Mouse (Mus musculus) CH12.LX (cell line): ENCODE data around the gene Bcl2l15. TPM values are rescaled to one million over a fixed set of nuclear protein-coding genes. Genes with fewer than 3 reads are reported as not detected.
A peak's percentile ranks its signal among the peaks of the same experiment; 100 is the strongest.

ENCODE experiments used
- DNase-seq: peaks from one replicate; pipeline ENCODE4 v3.0.0-alpha.2; 2013; ENCODE audit errors: extremely low read depth
- H3K27ac ChIP-seq: 2 replicates; pipeline ENCODE4 v1.5.1; 2012; ENCODE audit warnings: low read depth, mild to moderate bottlenecking, control low read depth, moderate library complexity; ENCODE audit not compliant: insufficient read depth
- H3K27me3 ChIP-seq: replicated peaks from 2 replicates; pipeline ENCODE3; 2012; ENCODE audit warnings: inconsistent platforms
- H3K36me3 ChIP-seq, 2 experiments: replicated peaks in 1 of 2; 2 replicates each; pipeline versions ENCODE3 to v1.6.1; 2012; ENCODE audit warnings: inconsistent platforms in 1 of 2, low read length in 1 of 2, mild to moderate bottlenecking in 1 of 2, mixed read lengths in 1 of 2, moderate library complexity in 1 of 2; ENCODE audit not compliant: control insufficient read depth in 1 of 2, insufficient read depth in 1 of 2
- H3K4me1 ChIP-seq, 2 experiments: 2 replicates each; pipeline ENCODE4 v1.6.1; 2012; ENCODE audit warnings: inconsistent platforms in 1 of 2, moderate library complexity in 1 of 2; ENCODE audit not compliant: insufficient read depth in 2 of 2, control insufficient read depth in 1 of 2
- H3K4me2 ChIP-seq: 2 replicates; pipeline ENCODE4 v1.6.1; 2012; ENCODE audit warnings: low read depth, mild to moderate bottlenecking, control low read depth; ENCODE audit not compliant: poor library complexity, insufficient read depth, severe bottlenecking
- H3K4me3 ChIP-seq, 3 experiments: fragments of 150-350 bp in 1 of 3; sonication (generic) in 1 of 3; replicated peaks in 1 of 3; 2 replicates each; pipeline versions ENCODE3 to v1.5.1; 2011 to 2012; ENCODE audit warnings: low read depth in 2 of 3, low read length in 2 of 3, mild to moderate bottlenecking in 2 of 3, moderate library complexity in 2 of 3, control low read depth in 1 of 3, improper control_type of control experiment in 1 of 3, inconsistent platforms in 1 of 3, mixed read lengths in 1 of 3; ENCODE audit not compliant: poor library complexity in 1 of 3
- H3K79me2 ChIP-seq: replicated peaks from 2 replicates; pipeline ENCODE4 v1.6.1; 2012; ENCODE audit warnings: mild to moderate bottlenecking, moderate library complexity; ENCODE audit not compliant: control insufficient read depth, poor library complexity, insufficient read depth, severe bottlenecking; ENCODE audit errors: extremely low read depth
- H3K9ac ChIP-seq: 2 replicates; pipeline ENCODE4 v1.6.1; 2012; ENCODE audit warnings: low read depth, mild to moderate bottlenecking, control low read depth, moderate library complexity; ENCODE audit not compliant: insufficient read depth
- H3K9me3 ChIP-seq: replicated peaks from 2 replicates; pipeline ENCODE3; 2012; ENCODE audit warnings: low read length, inconsistent platforms, mixed read lengths
- BHLHE40 ChIP-seq: IDR thresholded peaks from 2 replicates; pipeline ENCODE4 v1.6.1; 2011; ENCODE audit warnings: mild to moderate bottlenecking, low read depth, low read length, improper control_type of control experiment
- ETS1 ChIP-seq: conservative IDR thresholded peaks from 2 replicates; pipeline ENCODE4 v1.6.1; 2012; ENCODE audit warnings: low read depth, mild to moderate bottlenecking, inconsistent platforms, low read length, improper control_type of control experiment, moderate library complexity
- GABPA ChIP-seq: IDR thresholded peaks from 2 replicates; pipeline ENCODE4 v1.6.1; 2012; ENCODE audit warnings: low read depth, low read length, improper control_type of control experiment, inconsistent platforms; ENCODE audit not compliant: insufficient replicate concordance
- JUN ChIP-seq: IDR thresholded peaks from 2 replicates; pipeline ENCODE4 v1.6.1; 2011; ENCODE audit warnings: low read depth, mild to moderate bottlenecking, low read length, improper control_type of control experiment, moderate library complexity; ENCODE audit not compliant: insufficient read depth
- MAFK ChIP-seq: IDR thresholded peaks from 2 replicates; pipeline ENCODE4 v1.6.1; 2011; ENCODE audit warnings: low read length, improper control_type of control experiment; ENCODE audit not compliant: insufficient replicate concordance
- POLR2AphosphoS2 ChIP-seq: IDR thresholded peaks from 2 replicates; pipeline ENCODE4 v1.6.1; 2011; ENCODE audit warnings: low read depth, low read length, improper control_type of control experiment
- RAD21 ChIP-seq: IDR thresholded peaks from 2 replicates; pipeline ENCODE4 v1.6.1; 2011; ENCODE audit warnings: low read depth, mild to moderate bottlenecking, low read length, improper control_type of control experiment, moderate library complexity
- RCOR1 ChIP-seq: conservative IDR thresholded peaks from 2 replicates; pipeline ENCODE4 v1.6.1; 2012; ENCODE audit warnings: low read depth, mild to moderate bottlenecking, inconsistent platforms, low read length, improper control_type of control experiment
- SIN3A ChIP-seq: IDR thresholded peaks from 2 replicates; pipeline ENCODE4 v1.6.1; 2012; ENCODE audit warnings: low read length, improper control_type of control experiment, inconsistent platforms
- TBP ChIP-seq: conservative IDR thresholded peaks from 2 replicates; pipeline ENCODE4 v1.6.1; 2011; ENCODE audit warnings: low read depth, low read length, improper control_type of control experiment
- USF1 ChIP-seq: IDR thresholded peaks from 2 replicates; pipeline ENCODE4 v1.6.1; 2014; ENCODE audit warnings: low read depth, mild to moderate bottlenecking, inconsistent platforms, low read length, improper control_type of control experiment
- ZKSCAN1 ChIP-seq: IDR thresholded peaks from 2 replicates; pipeline ENCODE4 v1.6.1; 2012; ENCODE audit warnings: low read depth, inconsistent platforms, low read length, improper control_type of control experiment, borderline replicate concordance
- ZMIZ1 ChIP-seq: IDR thresholded peaks from 2 replicates; pipeline ENCODE4 v1.6.1; 2012; ENCODE audit warnings: low read depth, mild to moderate bottlenecking, inconsistent platforms, low read length, improper control_type of control experiment
- ZNF384 ChIP-seq: IDR thresholded peaks from 2 replicates; pipeline ENCODE4 v1.6.1; 2012; ENCODE audit warnings: low read depth, low read length, improper control_type of control experiment, inconsistent platforms
- dilution Hi-C: fragments of 300-500 bp; cut with MboI; formaldehyde crosslinking; loops from 2 replicates; pipeline ENCODE4 v1.14.3; 2020; ENCODE audit warnings: low sequenced_read_pairs; ENCODE audit not compliant: extremely low pct_unique_long_range_greater_than_20kb, extremely low pct_ligation_motif_present
- in situ Hi-C: fragments of 300-500 bp; cut with MboI; formaldehyde crosslinking; loops from 3 replicates; pipeline ENCODE4 v1.14.3; 2019; ENCODE audit warnings: low sequenced_read_pairs, low pct_ligation_motif_present, low pct_unique_long_range_greater_than_20kb, mixed read lengths
- polyA plus RNA-seq: library from polyadenylated mRNA; unstranded; fragments of >175 nt; gene quantifications from 2 replicates; pipeline ENCODE4 v1.2.1, GENCODE M21; 2012; ENCODE audit warnings: low read depth; ENCODE audit not compliant: insufficient read length
- total RNA-seq, 2 experiments: library from RNA; depleted of rRNA; stranded (reverse); fragments of 300-350 nt in 1 of 2; fragments of >200 nt in 1 of 2; gene quantifications; 2 replicates each; pipeline ENCODE4 v1.2.3; 2012 to 2014

The Bcl2l15 gene
- total and polyA plus RNA-seq, 3 experiments: 12.2 to 24.9 (median 23.0) TPM

DNA sequence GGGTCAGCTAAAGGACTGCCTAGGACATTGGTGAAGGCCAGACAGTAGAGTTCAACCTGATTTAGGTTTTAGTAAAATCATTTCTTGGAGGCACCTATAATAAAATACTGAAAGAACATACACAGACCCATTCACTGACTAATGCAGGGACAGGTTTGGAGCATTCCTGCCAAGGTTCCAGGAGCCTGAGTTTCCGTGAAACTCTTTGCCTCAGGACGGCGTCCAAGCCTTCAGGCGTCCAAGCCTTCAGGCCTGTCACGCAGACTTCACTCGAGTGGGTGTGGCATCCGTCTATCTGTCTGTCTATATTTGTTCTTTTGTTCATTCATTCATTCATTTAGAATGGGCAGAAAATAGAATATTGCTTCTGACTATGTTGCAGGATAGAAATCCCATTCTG lies 1.3 kb upstream of the Bcl2l15 start:
- H3K27me3 ChIP-seq: no peaks in the 10 kb centered on the region
- peaks cover 0 to under 1% of the 10 kb centered on the region in 2 experiments for H3K36me3 ChIP-seq
- TF ChIP-seq USF1 (no peak), POLR2AphosphoS2 (no peak), ZMIZ1 (no peak), MAFK (no peak), RAD21 (no peak), RCOR1 (no peak), SIN3A (no peak), ZKSCAN1 (no peak), JUN (no peak), ZNF384 (no peak), BHLHE40 (no peak), GABPA (no peak)
- TF ChIP-seq, all 38 proteins: peak for 0
- Histone ChIP-seq H3K9me3 (no peaks in the 10 kb centered on the region), H3K27ac (no peak overlapping the region), H3K9ac (no peak overlapping the region), H3K4me2 (no peak overlapping the region), H3K4me3 (no peak overlapping the region), H3K79me2 (no peaks in the 10 kb centered on the region; the same call in 1 of the 2 replicates), H3K4me1 (peaks cover 11 to 33% of the 10 kb centered on the region in 2 experiments)
- dilution Hi-C loops: no loop called here
- no peak for DNase-seq
- in situ Hi-C loops: loop anchor here (25.0 kb wide), 1 partner anchor 256 kb away; no protein-coding TSS in a partner anchor

DNA sequence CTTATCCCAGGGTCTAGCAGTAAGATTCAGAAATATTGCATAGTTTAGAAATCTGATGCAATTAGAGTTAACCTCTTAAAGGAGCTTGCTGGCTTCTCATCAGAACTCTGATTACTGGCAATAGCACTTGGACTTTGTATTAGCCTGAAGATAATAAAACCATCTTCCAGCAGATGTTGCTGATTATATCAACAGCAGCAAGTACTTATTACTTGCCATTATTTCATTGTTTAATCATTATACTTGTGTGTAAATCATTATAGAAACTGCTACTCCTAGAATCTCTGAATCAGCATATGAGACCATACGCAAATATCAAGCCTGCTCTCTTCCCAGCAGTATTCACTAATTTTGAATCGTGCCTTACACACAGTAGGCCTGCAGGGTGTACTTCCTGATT lies 1.6 kb downstream of the Bcl2l15 start:
- TF ChIP-seq TBP (no peak), ZKSCAN1 (peak; percentile 59), RCOR1 (no peak), ETS1 (no peak)
- no peak overlapping the region for H3K4me3 ChIP-seq
- H3K4me1 ChIP-seq: peaks cover 11 to 30% of the 10 kb centered on the region in 2 experiments
- H3K27me3 ChIP-seq: no peaks in the 10 kb centered on the region
- H3K9me3 ChIP-seq: peaks cover 2% of the 10 kb centered on the region
- no peak overlapping the region for H3K4me2 ChIP-seq
- H3K9ac ChIP-seq: no peak overlapping the region
- no peak for DNase-seq
- H3K27ac ChIP-seq: no peak overlapping the region
- peaks cover 21% of the 10 kb centered on the region for H3K79me2 ChIP-seq
- dilution Hi-C loops: no loop called here
- H3K36me3 ChIP-seq: peaks cover 0 to 8% of the 10 kb centered on the region in 2 experiments
- in situ Hi-C loops: loop anchor here (25.0 kb wide), 1 partner anchor 253 kb away; no protein-coding TSS in a partner anchor
